Mouse (Mus musculus) gastrocnemius, adult 8-10 months (tissue): ENCODE data around the gene Cfap58. TPM values are rescaled to one million over a fixed set of nuclear protein-coding genes. Genes with fewer than 3 reads are reported as not detected.

ENCODE experiments used
- DNase-seq, 2 experiments: peaks; one replicate each; pipeline ENCODE4 v3.0.0; 2022; ENCODE audit warnings: low spot score in 2 of 2
- total RNA-seq, 4 experiments: library from RNA; stranded (reverse); gene quantifications; 2 replicates each; pipeline ENCODE4 v1.2.4; 2022

Gene Cfap58
- total RNA-seq, 4 experiments from 2014 or later: not detected

DNA sequence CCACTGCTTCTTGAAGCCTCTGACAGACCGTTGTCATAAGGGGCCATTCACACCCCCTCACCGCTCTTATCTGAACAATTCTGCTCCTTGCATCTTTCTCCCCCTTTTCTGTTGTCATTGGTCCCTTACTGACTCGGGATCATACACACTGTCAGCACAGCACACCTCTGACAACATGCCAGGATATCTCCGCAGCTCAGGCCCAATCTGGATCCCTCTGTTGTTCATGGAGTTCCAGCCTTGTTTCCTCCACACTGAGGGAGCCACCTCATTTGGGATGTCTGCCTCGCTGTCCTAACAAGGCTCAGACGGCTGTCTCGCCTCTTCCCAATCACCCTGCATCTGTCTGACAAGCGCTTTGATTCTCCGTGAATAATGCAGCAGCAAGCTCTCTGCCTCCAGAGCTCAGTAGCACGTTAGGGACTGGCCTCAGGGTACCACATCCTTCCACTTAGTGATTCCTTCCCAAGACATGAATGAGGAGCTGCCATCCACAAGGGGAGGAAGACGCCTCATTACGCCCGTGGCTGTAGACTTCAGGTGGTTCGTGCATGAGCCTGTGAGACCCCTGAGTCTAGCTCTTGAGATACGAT is 40.7 kb downstream of the Cfap58 start:
- DNase-seq: no peak

DNA sequence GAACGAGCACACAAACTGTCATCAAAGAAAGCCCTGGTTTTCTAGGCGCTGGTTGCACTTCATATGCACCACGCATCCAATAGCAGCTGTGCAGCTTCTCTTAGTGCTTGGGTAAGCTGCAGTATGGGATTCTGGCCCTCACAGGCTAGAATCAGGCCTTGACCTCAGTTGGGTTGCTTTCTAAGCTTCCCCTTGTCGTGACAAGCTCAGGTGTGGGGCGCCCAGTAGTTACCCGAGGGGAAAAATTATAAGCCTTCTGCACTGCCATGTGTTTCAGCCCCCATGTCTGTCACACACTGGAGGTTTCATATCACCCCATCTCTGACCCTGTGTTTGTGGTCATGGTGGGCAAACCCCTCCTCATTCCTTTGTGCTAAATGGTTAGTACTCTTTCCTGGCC is 42.0 kb downstream of the Cfap58 start:
- no peak for DNase-seq

GRCm38 (mm10) chr19:47980241-47980640 is 42.8 kb downstream of the Cfap58 start:
- no peak for DNase-seq

- no peak for DNase-seq
These were observed 48.2 kb downstream of the Cfap58 start for GRCm38 (mm10) chr19:47985606-47986213.

- DNase-seq: no peak
These were observed 50.5 kb downstream of the Cfap58 start for GRCm38 (mm10) chr19:47987986-47988385.

- no peak for DNase-seq
These were observed 51.0 kb downstream of the Cfap58 start for GRCm38 (mm10) chr19:47988456-47988855.

GRCm38 (mm10) chr19:47988880-47989574 is 51.6 kb downstream of the Cfap58 start:
- no peak for DNase-seq

- DNase-seq: no peak
These were observed 52.1 kb downstream of the Cfap58 start for GRCm38 (mm10) chr19:47989575-47989891.

GRCm38 (mm10) chr19:48001240-48001639 is 63.8 kb downstream of the Cfap58 start:
- DNase-seq: no peak

GRCm38 (mm10) chr19:48001774-48002173 is 64.3 kb downstream of the Cfap58 start:
- no peak for DNase-seq

DNA sequence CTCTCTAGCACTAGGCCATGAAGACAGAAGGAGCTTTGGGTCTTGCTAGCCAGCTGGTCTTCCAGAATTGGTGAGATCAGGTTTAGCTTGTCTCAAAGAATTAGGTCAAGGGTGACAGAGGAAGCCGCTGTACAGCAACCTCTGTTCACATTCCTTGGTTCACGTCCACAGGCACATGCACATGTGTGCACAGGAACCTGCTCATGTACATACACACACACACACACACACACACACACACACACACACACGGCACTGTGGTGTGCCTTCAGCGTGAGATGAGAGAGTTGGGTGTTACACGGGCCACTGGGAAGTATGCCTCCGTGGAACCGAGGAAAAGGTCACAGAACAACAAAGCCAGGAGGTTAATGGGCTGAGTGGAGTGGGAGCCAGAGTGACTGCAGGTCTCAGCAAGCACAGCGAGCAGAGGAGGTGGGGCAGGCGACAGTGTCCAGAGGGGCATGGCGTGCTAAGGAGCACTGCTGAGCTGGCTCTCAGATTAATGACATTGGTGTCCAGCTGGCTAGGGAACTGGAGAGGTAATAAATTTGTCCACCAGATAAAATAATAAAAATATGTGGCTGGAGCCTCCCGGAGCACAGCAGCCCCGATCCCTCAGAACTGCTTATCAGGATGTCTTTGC is 71.4 kb downstream of the Cfap58 start:
- DNase-seq: no peak

DNA sequence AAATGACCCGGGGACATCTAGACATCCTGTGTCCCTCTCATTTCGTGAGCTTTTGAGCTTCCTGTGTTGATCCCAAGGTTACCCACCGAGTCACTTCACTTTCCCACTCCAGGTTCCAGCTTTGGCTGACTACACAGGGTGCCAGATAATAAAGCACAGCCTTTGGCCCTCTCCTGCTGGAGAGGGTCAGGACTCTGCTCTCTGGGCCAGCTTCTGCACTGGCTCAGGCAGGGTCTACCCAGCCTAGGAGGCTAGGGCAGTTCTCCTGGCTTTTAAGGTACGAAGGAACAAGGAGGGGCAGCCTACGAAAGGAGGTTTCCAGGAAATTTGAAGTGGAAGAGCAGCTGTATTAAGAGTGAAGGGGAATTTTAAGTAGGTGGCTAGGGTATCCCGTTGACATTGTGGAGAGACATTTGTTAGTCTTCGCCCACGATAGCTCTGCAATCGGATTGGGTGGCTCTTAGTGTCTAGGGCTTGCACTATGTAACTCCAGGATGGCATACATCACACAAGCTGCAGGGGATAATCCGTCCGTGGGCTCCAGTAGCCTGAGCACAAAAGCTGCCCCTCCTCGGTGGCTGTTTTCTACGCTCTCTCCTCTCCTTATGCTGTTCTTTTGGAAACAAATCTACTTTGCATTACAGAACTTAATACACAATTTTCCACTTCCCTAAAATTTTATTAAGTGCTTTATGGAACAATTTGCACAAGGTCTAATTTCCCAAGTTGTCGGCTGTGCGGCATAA is 72.3 kb downstream of the Cfap58 start:
- no peak for DNase-seq

DNA sequence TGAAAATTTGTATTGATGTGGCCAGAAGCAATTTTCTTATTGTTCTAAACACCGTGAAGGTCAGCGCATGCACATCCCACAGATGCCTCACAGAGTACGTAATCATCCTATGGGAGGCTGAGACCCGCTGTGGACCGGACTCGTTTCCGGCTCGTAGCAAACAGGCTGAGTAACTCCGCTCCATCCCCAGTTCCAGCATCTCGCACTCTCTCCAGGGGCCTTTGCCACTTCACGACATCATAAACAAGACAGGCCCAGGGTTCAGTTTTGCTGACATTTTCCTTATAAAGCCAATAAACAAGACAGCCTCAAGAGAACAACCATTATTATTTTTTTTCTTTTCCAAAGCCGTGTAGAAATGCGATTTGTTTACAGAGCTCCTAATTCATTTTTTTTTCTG is 82.6 kb downstream of the Cfap58 start:
- no peak for DNase-seq

- DNase-seq: no peak
These were observed 84.0 kb downstream of the Cfap58 start for GRCm38 (mm10) chr19:48021435-48021834.

DNA sequence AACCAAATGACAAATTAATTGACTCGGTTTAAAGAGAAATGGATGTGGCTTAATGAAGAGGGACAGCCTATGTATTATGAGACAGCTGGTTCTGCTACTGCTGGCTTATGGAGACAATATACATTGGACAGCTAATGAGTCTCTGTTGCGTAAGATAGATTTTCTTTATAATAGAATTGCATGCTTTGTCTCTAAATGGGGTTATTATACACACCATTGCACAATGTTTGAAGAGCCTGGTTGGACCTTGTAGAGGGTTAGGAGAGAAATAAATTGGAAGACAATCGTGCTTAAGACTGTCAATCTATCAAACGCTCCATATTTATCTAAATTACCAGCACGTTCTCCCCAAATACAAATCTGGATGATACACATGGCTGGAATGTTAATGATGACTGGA is 85.3 kb downstream of the Cfap58 start:
- no peak for DNase-seq

DNA sequence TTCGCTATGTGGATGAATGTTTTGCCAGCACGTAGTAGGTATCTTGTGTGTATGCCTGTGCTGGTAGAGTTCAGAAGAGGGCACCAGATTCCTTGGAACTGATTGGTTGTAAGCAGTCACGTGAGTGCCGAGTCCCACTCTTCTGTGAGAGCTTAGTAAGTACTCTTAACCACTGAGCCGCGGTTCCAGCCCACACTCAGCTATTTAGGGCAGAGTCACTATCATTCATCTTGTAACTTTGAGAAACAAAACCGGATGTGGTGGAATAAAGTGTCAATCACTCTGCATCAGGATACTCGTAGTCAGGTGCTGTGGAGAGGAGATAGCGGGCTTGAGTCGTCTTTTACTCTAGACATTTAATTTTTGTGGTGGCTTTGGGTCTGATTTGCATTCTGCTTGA is 86.3 kb downstream of the Cfap58 start:
- DNase-seq: no peak

- no peak for DNase-seq
These were observed 87.9 kb downstream of the Cfap58 start for GRCm38 (mm10) chr19:48025366-48025765.

GRCm38 (mm10) chr19:48026882-48027281 is 89.4 kb downstream of the Cfap58 start:
- DNase-seq: no peak

DNA sequence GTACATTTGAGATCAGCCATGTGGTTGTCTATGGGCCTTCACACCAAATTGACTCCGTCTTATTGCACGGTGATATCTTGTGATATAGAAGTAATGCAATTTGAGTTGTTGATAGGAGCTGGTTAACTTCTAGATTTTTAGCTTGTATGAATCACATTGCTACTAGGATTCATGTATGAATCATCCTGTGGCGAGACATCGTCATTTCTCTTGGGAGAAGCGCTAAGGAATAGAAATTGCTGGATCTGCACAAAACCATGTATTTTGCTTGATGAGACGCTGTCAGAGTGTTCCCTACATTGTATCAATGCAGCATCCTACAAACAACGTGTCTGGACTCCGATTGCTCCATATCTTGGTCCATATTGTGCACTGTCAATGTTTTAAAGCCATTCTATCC is 102.1 kb downstream of the Cfap58 start:
- no peak for DNase-seq

DNA sequence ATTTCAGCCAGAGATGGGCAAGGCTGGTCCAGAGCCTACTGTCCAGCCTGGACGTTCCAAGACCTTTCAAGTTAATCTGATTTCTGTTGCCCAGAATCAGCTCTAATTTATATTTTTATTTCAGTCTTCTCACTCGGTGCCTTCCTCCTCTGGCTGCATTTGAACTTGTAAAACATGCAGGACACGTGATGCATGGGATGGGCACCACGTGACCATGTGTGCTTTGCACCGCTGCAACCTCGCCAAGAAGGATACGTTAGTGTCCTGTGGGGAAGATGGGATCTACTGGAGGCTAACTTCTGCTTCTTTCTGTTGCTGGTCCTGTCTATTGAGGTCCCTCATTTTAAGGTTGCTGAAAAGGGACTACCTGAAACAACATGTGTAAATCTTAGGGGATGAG is 109.8 kb downstream of the Cfap58 start:
- no peak for DNase-seq

DNA sequence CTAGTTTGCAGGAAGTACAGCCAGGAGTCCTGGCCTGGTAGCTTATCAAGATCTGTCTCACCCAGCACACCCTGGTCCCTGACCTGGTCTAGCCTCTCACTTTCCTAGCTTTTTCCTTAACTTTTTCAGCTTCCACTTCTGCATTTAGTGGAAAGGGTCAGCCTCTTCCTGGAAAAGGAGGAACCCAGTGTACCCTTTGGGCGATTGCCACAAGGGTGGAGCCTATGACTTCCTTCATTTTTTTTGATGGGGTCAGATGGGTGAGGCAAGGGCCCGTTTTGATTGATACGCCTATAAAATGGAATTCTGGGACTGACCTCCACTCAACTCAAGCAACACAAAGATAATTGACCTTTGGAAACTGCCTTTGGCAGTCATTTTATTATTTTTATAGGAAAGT is 111.9 kb downstream of the Cfap58 start:
- DNase-seq: no peak

DNA sequence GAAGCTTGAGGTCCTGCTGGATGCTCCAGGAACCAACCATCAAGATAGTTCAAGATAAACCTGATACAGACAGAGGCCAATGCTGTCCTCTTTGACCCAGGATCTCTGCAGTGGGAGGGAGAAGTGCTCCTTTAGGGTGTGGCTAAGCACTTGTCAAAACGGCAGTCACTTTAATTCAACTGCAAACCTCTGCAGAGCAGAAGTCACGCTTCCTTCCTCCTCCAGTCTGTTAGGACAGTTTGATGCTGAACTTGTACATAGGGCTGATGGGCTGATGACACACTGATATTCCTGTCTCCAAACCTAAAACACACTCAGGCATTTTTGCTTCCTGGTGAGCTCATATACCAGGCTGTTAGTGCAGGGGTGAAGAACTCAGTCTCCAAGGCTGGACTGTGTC is 125.8 kb downstream of the Cfap58 start:
- DNase-seq: no peak
